Comparison of ENCODE assay signal across 10 mouse cellular contexts in the genomic region with DNA sequence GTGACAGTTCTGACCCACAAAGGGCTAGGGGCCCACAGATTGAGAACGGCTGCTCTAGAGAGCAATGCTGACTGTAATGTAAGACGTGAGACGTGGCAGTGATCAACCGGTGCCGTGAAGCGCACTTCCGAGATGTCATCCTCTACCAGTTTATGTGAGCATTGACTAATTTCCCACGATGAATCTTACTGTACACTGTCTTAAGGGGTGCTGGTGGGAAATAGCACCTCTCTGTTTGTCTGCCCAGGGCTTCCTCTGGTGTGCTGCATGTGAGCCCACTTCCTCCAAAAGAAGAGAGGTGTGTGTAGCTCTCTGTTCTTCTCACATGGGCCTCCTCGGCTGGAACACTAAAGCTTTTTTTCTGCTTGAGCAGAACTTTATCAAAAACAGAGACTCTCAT. TPM values are rescaled to one million over a fixed set of nuclear protein-coding genes. Genes with fewer than 3 reads are reported as not detected.
A peak's percentile ranks its signal among the peaks of the same experiment; 100 is the strongest.
DNase-seq lines count a peak whose midpoint lies in the region; ATAC-seq and TF ChIP-seq lines count a peak whose summit lies in the region.
"Had no signal": no experiment of that assay in that cellular context is flagged by ENCODE, and none has a peak within 500 bp of the region (broad histone marks: within the 10 kb centered on the region; RNA-seq: fewer than 3 reads in every experiment).

No protein-coding gene starts in this region.

- no peak for ATAC-seq in hindbrain, embryonic 14.5 days (ENCODE audit: low FRiP score)
- ATAC-seq in hindbrain, embryonic 16.5 days: no peak
- ATAC-seq in forebrain, postnatal 0 days: no peak

- peaks cover 18% of the 10 kb centered on the region for H3K36me3 ChIP-seq in hindbrain, embryonic 14.5 days (replicated peaks; ENCODE audit: control insufficient read depth, insufficient read depth)
- 0 out of 2 replicates have a peak, but pooled peaks cover 2% of the 10 kb centered on the region for H3K36me3 ChIP-seq in hindbrain, embryonic 16.5 days (ENCODE audit: control insufficient read depth, insufficient read depth, low read length)
- H3K36me3 ChIP-seq in CH12.LX (replicated peaks in 1 of 2; ENCODE audit: control insufficient read depth in 1 of 2, insufficient read depth in 1 of 2, low read length in 1 of 2): peaks cover 15 to 24% of the 10 kb centered on the region in 2 experiments
- peaks cover 13% of the 10 kb centered on the region; the same call in 1 of the 2 replicates for H3K36me3 ChIP-seq in forebrain, postnatal 0 days (ENCODE audit: insufficient read depth)

- no peaks in the 10 kb centered on the region for H3K9me3 ChIP-seq in hindbrain, embryonic 14.5 days (ENCODE audit: control insufficient read depth, low read length)
- H3K9me3 ChIP-seq in hindbrain, embryonic 16.5 days (ENCODE audit: control insufficient read depth, low read length): no peaks in the 10 kb centered on the region
- no peaks in the 10 kb centered on the region for H3K9me3 ChIP-seq in CH12.LX (replicated peaks; ENCODE audit: low read length)
- no peaks in the 10 kb centered on the region for H3K9me3 ChIP-seq in forebrain, postnatal 0 days (ENCODE audit: low read length)
- H3K9me3 ChIP-seq: hindbrain, embryonic 15.5 days had no signal

- in situ Hi-C loops in CH12.LX (cut with MboI; ENCODE audit: low pct_ligation_motif_present, low pct_unique_long_range_greater_than_20kb, low sequenced_read_pairs): no loop called here

- H3K4me2 ChIP-seq in hindbrain, embryonic 14.5 days (replicated peaks): 0 out of 2 replicates have a peak overlapping the region, but pooled peaks have one; percentile 97
- no peak overlapping the region for H3K4me2 ChIP-seq in hindbrain, embryonic 16.5 days (ENCODE audit: low read length)
- peak overlapping the region; percentile 100 for H3K4me2 ChIP-seq in CH12.LX (ENCODE audit: insufficient read depth, low read depth, poor library complexity, severe bottlenecking)
- peak overlapping the region; percentile 78; the same call in 1 of the 2 replicates for H3K4me2 ChIP-seq in forebrain, postnatal 0 days (ENCODE audit: low read depth)

- peak; percentile 53; the same call in 1 of the 2 replicates for TF ChIP-seq EP300 in CH12.LX (IDR thresholded peaks at IDR 0.05; ENCODE audit: low read length)

- no peak for TF ChIP-seq CTCF in CH12.LX (conservative IDR thresholded peaks at IDR 0.05 in 1 of 2, IDR thresholded peaks at IDR 0.05 in 1 of 2; ENCODE audit: low read depth in 2 of 2, low read length in 2 of 2)
- TF ChIP-seq CTCF in forebrain, postnatal 0 days (IDR thresholded peaks at IDR 0.05; ENCODE audit: low read depth): no peak
- no peak for TF ChIP-seq CTCF in olfactory bulb, adult 2 months (IDR thresholded peaks at IDR 0.05; ENCODE audit: insufficient read depth, low read depth, low read length)

- WGBS in hindbrain, embryonic 14.5 days: 90% methylated on average over 9 of the region's 9 CpGs
- whole genome bisulfite sequencing in hindbrain, embryonic 16.5 days: 85% methylated on average over 9 of the region's 9 CpGs
- 77% methylated on average over 9 of the region's 9 CpGs for WGBS in forebrain, postnatal 0 days
- WGBS in olfactory bulb, adult 2 months: 47% methylated on average over 9 of the region's 9 CpGs

- TF ChIP-seq RAD21 in CH12.LX (IDR thresholded peaks at IDR 0.05; ENCODE audit: low read depth, low read length): no peak

- no peak overlapping the region for H3K4me3 ChIP-seq in hindbrain, embryonic 14.5 days (replicated peaks; ENCODE audit: low read length)
- H3K4me3 ChIP-seq in hindbrain, embryonic 16.5 days (ENCODE audit: low read length): no peak overlapping the region
- peak overlapping the region; percentile 31 to 52 (median 44) for H3K4me3 ChIP-seq in CH12.LX (replicated peaks in 1 of 3; ENCODE audit: low read depth in 2 of 3, low read length in 2 of 3, poor library complexity in 1 of 3)
- H3K4me3 ChIP-seq in forebrain, postnatal 0 days (ENCODE audit: low read depth, low read length): no peak overlapping the region
- H3K4me3 ChIP-seq in olfactory bulb, adult 2 months (ENCODE audit: insufficient read depth, low read depth, low read length): peak overlapping the region; percentile 25
- H3K4me3 ChIP-seq: hindbrain, embryonic 15.5 days had no signal

- peak; percentile 33; the same call in 1 of the 2 replicates for TF ChIP-seq POLR2A in CH12.LX (IDR thresholded peaks at IDR 0.05; ENCODE audit: low read depth, low read length)
- no peak for TF ChIP-seq POLR2A in olfactory bulb, adult 2 months (IDR thresholded peaks at IDR 0.05; ENCODE audit: insufficient read depth, low read depth, low read length)

- peaks cover 37% of the 10 kb centered on the region for H3K4me1 ChIP-seq in hindbrain, embryonic 14.5 days (replicated peaks; ENCODE audit: control insufficient read depth, insufficient read depth, low read length)
- H3K4me1 ChIP-seq in hindbrain, embryonic 16.5 days (ENCODE audit: control insufficient read depth, insufficient read depth, low read depth, low read length): peaks cover 33% of the 10 kb centered on the region
- H3K4me1 ChIP-seq in CH12.LX (ENCODE audit: control insufficient read depth in 1 of 2, insufficient read depth in 2 of 2): peaks cover 0 to 36% of the 10 kb centered on the region in 2 experiments; a peak in 2 of 4 replicates
- H3K4me1 ChIP-seq in forebrain, postnatal 0 days (ENCODE audit: insufficient read depth): peaks cover 26% of the 10 kb centered on the region
- H3K4me1 ChIP-seq in olfactory bulb, adult 2 months (ENCODE audit: control insufficient read depth, insufficient read depth, low read length): peaks cover 8% of the 10 kb centered on the region; the same call in 1 of the 2 replicates

- H3K27me3 ChIP-seq in hindbrain, embryonic 14.5 days (ENCODE audit: control insufficient read depth, insufficient read depth, low read length): no peaks in the 10 kb centered on the region
- H3K27me3 ChIP-seq in hindbrain, embryonic 16.5 days (replicated peaks; ENCODE audit: control insufficient read depth, insufficient read depth, low read length): no peaks in the 10 kb centered on the region
- H3K27me3 ChIP-seq in CH12.LX (replicated peaks): no peaks in the 10 kb centered on the region
- no peaks in the 10 kb centered on the region for H3K27me3 ChIP-seq in forebrain, postnatal 0 days (ENCODE audit: insufficient read depth, low read length)
- H3K27me3 ChIP-seq: hindbrain, embryonic 15.5 days had no signal

- H3K79me2 ChIP-seq in CH12.LX (replicated peaks; ENCODE audit: control insufficient read depth, extremely low read depth, insufficient read depth, poor library complexity, severe bottlenecking): peaks cover 34% of the 10 kb centered on the region

- peak overlapping the region; percentile 36; the same call in 1 of the 2 replicates for H3K9ac ChIP-seq in hindbrain, embryonic 14.5 days
- H3K9ac ChIP-seq in hindbrain, embryonic 16.5 days (ENCODE audit: low read depth, low read length): no peak overlapping the region
- H3K9ac ChIP-seq in CH12.LX (ENCODE audit: insufficient read depth, low read depth): peak overlapping the region; percentile 84
- no peak overlapping the region for H3K9ac ChIP-seq in forebrain, postnatal 0 days
- H3K9ac ChIP-seq: hindbrain, embryonic 15.5 days; liver, embryonic 14.5 days had no signal

- dilution Hi-C loops in CH12.LX (cut with MboI; ENCODE audit: extremely low pct_ligation_motif_present, extremely low pct_unique_long_range_greater_than_20kb, low sequenced_read_pairs): no loop called here

- H3K27ac ChIP-seq in hindbrain, embryonic 14.5 days: no peak overlapping the region; the same call in 1 of the 2 replicates
- H3K27ac ChIP-seq in hindbrain, embryonic 16.5 days (ENCODE audit: low read depth, low read length): no peak overlapping the region
- peak overlapping the region; percentile 79 for H3K27ac ChIP-seq in CH12.LX (ENCODE audit: insufficient read depth, low read depth)
- no peak overlapping the region for H3K27ac ChIP-seq in forebrain, postnatal 0 days (ENCODE audit: low read depth, low read length)
- H3K27ac ChIP-seq in olfactory bulb, adult 2 months (ENCODE audit: insufficient read depth, low read depth, low read length): no peak overlapping the region
- H3K27ac ChIP-seq: hindbrain, embryonic 15.5 days; liver, embryonic 14.5 days had no signal

- DNase-seq in hindbrain, embryonic 14.5 days (ENCODE audit: low spot score): no peak
- DNase-seq in CH12.LX (ENCODE audit: extremely low read depth): peak; percentile 69
- no peak for DNase-seq in forebrain, postnatal 0 days
- DNase-seq in frontal cortex, adult 2 months (ENCODE audit: extremely low spot score in 1 of 2, low spot score in 1 of 2): no peak
- DNase-seq in embryo, embryonic 11 days: no peak
- DNase-seq in layer of hippocampus, adult 8-10 months (ENCODE audit: low spot score in 2 of 2): no peak

TF ChIP-seq in CH12.LX, 34 proteins besides CTCF, POLR2A, EP300 and RAD21 (continues in another document):
- TF ChIP-seq GABPA (IDR thresholded peaks at IDR 0.05; ENCODE audit: insufficient replicate concordance, low read depth, low read length) (no peak), TBP (conservative IDR thresholded peaks at IDR 0.05; ENCODE audit: low read depth, low read length) (no peak), UBTF (IDR thresholded peaks at IDR 0.05; ENCODE audit: low read depth, low read length) (no peak)

RNA-seq across cellular contexts. Expression of gene Cipc, which starts 2.7 kb away (rescaled TPM):
- polyA plus RNA-seq in hindbrain, embryonic 14.5 days (2014; fragmentation: Nextera tagmentation; extraction: Ambion mirVana): 46.8 and 52.1 TPM in 2 replicates
- polyA plus RNA-seq in hindbrain, embryonic 16.5 days (2015; fragmentation: Nextera tagmentation; extraction: Ambion mirVana): 43.4 and 49.0 TPM in 2 replicates
- total RNA-seq in CH12.LX (2012; rRNA removed) (18.7 and 19.6 TPM in 2 replicates), CH12.LX (2014; rRNA removed) (15.7 and 16.7 TPM in 2 replicates)
- 17.5 and 20.5 TPM in 2 replicates for polyA plus RNA-seq in CH12.LX (2012; ENCODE audit: insufficient read length, low read depth)
- 53.1 and 62.9 TPM in 2 replicates for total RNA-seq in forebrain, postnatal 0 days (2014; rRNA removed)
- polyA plus RNA-seq in forebrain, postnatal 0 days (2015; fragmentation: Nextera tagmentation; extraction: Ambion mirVana): 28.4 and 38.1 TPM in 2 replicates
- polyA plus RNA-seq in olfactory bulb, adult 2 months (2012; ENCODE audit: insufficient read depth, insufficient read length, low replicate concordance, missing spikeins): 112 TPM in 1 of 2 replicates, not detected in the other
- 76.1 and 78.2 TPM in 2 replicates for polyA plus RNA-seq in frontal cortex, adult 2 months (2012; rRNA removed)
- total RNA-seq in layer of hippocampus, adult 8-10 months (2022): 10 to 100 TPM; 70.7 to 89.0 (median 86.1) TPM

RNA-seq across cellular contexts. Expression of gene Zdhhc22, which starts 40.7 kb away (rescaled TPM):
- polyA plus RNA-seq in hindbrain, embryonic 14.5 days (2014; fragmentation: Nextera tagmentation; extraction: Ambion mirVana): 14.9 and 15.6 TPM in 2 replicates
- 23.2 and 26.9 TPM in 2 replicates for polyA plus RNA-seq in hindbrain, embryonic 16.5 days (2015; fragmentation: Nextera tagmentation; extraction: Ambion mirVana)
- total RNA-seq in CH12.LX (2012; rRNA removed) (not detected in 2 replicates), CH12.LX (2014; rRNA removed) (not detected in 2 replicates)
- not detected in 2 replicates for polyA plus RNA-seq in CH12.LX (2012; ENCODE audit: insufficient read length, low read depth)
- 10.7 and 12.5 TPM in 2 replicates for total RNA-seq in forebrain, postnatal 0 days (2014; rRNA removed)
- 12.3 and 21.7 TPM in 2 replicates for polyA plus RNA-seq in forebrain, postnatal 0 days (2015; fragmentation: Nextera tagmentation; extraction: Ambion mirVana)
- not detected in 2 replicates for polyA plus RNA-seq in olfactory bulb, adult 2 months (2012; ENCODE audit: insufficient read depth, insufficient read length, low replicate concordance, missing spikeins)
- 35.4 and 41.3 TPM in 2 replicates for polyA plus RNA-seq in frontal cortex, adult 2 months (2012; rRNA removed)
- 10 to 100 TPM; 12.3 to 18.3 (median 13.7) TPM for total RNA-seq in layer of hippocampus, adult 8-10 months (2022)
- polyA plus RNA-seq: liver, embryonic 14.5 days had no signal

Comparison
In these comparisons a context has a peak if more than half of its experiments do, and no peak if none do; other contexts are left out.
1. H3K9ac ChIP-seq: peak in hindbrain, embryonic 14.5 days (single experiment) and CH12.LX (single experiment); none in hindbrain, embryonic 16.5 days (single experiment) and forebrain, postnatal 0 days (single experiment).
2. H3K4me3 ChIP-seq: peak in CH12.LX (3 of 3) and olfactory bulb, adult 2 months (single experiment); none in hindbrain, embryonic 14.5 days (single experiment), hindbrain, embryonic 16.5 days (single experiment) and forebrain, postnatal 0 days (single experiment).
3. RNA of gene Zdhhc22, which starts 40.7 kb away (polyA plus RNA-seq): 35.4 to 41.3 TPM in frontal cortex, adult 2 months, 23.2 to 26.9 TPM in hindbrain, embryonic 16.5 days, 12.3 to 21.7 TPM in forebrain, postnatal 0 days and 14.9 to 15.6 TPM in hindbrain, embryonic 14.5 days; not detected in CH12.LX and not detected in olfactory bulb, adult 2 months; every median in the first group is over 10 times any median in the second.